In the genomic region with DNA sequence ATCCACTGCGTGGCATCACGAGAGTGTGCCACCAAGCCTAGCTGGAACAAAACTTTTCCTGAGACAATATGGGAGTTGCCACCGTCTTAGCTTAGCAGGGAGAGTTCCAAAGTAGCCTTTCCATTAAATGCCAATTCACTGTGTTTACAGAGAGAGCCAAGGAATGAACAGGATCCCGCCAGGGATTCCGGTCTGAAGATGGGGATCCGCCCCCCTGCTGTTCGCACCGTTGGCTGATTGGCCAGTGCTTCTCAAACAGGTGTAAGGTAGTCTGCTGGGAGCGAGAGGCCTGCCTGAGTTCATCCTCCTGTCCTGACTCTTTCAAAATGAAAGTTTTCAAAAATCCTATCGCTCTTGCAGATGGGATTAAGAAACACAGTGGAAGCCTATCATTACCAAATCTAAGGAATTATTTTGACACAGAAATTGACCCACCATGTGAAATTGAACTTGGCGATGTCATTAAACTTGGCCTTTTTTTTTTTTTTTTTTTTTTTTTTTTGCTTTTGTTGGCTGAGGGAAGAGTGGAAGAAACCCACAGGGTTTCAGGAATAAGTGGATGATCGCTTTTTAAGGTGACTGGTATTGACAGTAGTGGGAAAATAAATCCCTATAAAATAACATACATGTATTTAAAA, we compare ENCODE assay signal across 14 mouse cellular contexts.
"Had no signal": no experiment of that assay in that cellular context is flagged by ENCODE, and none has a peak within 500 bp of the region (broad histone marks: within the 10 kb centered on the region; RNA-seq: fewer than 3 reads in every experiment).

No protein-coding gene starts in this region.

- H3K9me3 ChIP-seq: limb, embryonic 13.5 days; midbrain, embryonic 13.5 days; neural tube, embryonic 15.5 days had no signal

- H3K4me1 ChIP-seq: limb, embryonic 13.5 days; neural tube, embryonic 15.5 days had no signal

- H3K27me3 ChIP-seq: limb, embryonic 13.5 days; midbrain, embryonic 13.5 days; neural tube, embryonic 15.5 days had no signal

- DNase-seq: kidney, postnatal 10 days; kidney, postnatal 4 days; left cerebral cortex, postnatal 4 days; lung, adult 18-20 months; right cerebral cortex, adult 18-20 months; right cerebral cortex, postnatal 25 days; thymus, adult 18-20 months; thymus, postnatal 14 days had no signal

- H3K27ac ChIP-seq: layer of hippocampus, adult 2 months; limb, embryonic 13.5 days; liver, embryonic 14.5 days; midbrain, embryonic 13.5 days; neural tube, embryonic 15.5 days had no signal

- H3K4me2 ChIP-seq: limb, embryonic 13.5 days; midbrain, embryonic 13.5 days; neural tube, embryonic 15.5 days had no signal

- ATAC-seq: midbrain, embryonic 13.5 days had no signal

- H3K9ac ChIP-seq: limb, embryonic 13.5 days; liver, embryonic 14.5 days; midbrain, embryonic 13.5 days; neural tube, embryonic 15.5 days had no signal

- H3K4me3 ChIP-seq: layer of hippocampus, adult 2 months; limb, embryonic 13.5 days; midbrain, embryonic 13.5 days; myocyte; neural tube, embryonic 15.5 days had no signal
